17 mouse cellular contexts compared by ENCODE assay signal in genomic region chr19:25373594-25373993, GRCm38 (mm10).
DNase-seq lines count a peak whose midpoint lies in the region; TF ChIP-seq lines count a peak whose summit lies in the region.
"Had no signal": no experiment of that assay in that cellular context is flagged by ENCODE, and none has a peak within 500 bp of the region (broad histone marks: within the 10 kb centered on the region; RNA-seq: fewer than 3 reads in every experiment).

No protein-coding gene starts in this region.

- TF ChIP-seq CTCF in left cerebral cortex, adult 2 months (IDR thresholded peaks at IDR 0.05) = peak; percentile 39
- peak; percentile 90 for TF ChIP-seq CTCF in E14TG2a.4 (conservative IDR thresholded peaks at IDR 0.05; ENCODE audit: low read length)
- peak; percentile 29; the same call in 1 of the 2 replicates for TF ChIP-seq CTCF in brain, embryonic 14.5 days (IDR thresholded peaks at IDR 0.05; ENCODE audit: borderline replicate concordance, extremely low read depth, insufficient read depth, insufficient read length)

- H3K27ac ChIP-seq in left cerebral cortex, adult 2 months = no peak overlapping the region
- H3K27ac ChIP-seq: liver, embryonic 13.5 days; macrophage; midbrain, embryonic 13.5 days had no signal

- DNase-seq in heart, adult 11 months = peak; percentile 55
- DNase-seq in heart, postnatal 36 days = no peak
- no peak for DNase-seq in left cerebral cortex, adult 2 months (ENCODE audit: extremely low spot score in 1 of 2, low spot score in 2 of 2)
- no peak for DNase-seq in left cerebral cortex, adult 18-20 months (ENCODE audit: low spot score in 2 of 2)
- no peak for DNase-seq in brain, embryonic 14.5 days (ENCODE audit: low read depth)
- DNase-seq in spleen, postnatal 10 days (ENCODE audit: low spot score in 2 of 2) = no peak
- no peak for DNase-seq in cerebellum, adult 11-12 months
- DNase-seq: cerebellum, adult 9-10 months; embryo, embryonic 11 days; kidney, adult 11 months; liver, embryonic 13.5 days; right cerebral cortex, postnatal 25 days; thymus, postnatal 36 days had no signal

- H3K9me3 ChIP-seq in E14TG2a.4 (ENCODE audit: low read length) = no peaks in the 10 kb centered on the region
- H3K9me3 ChIP-seq: liver, embryonic 13.5 days; midbrain, embryonic 13.5 days had no signal

- no peaks in the 10 kb centered on the region for H3K36me3 ChIP-seq in E14TG2a.4 (ENCODE audit: insufficient read depth, low read length)
- H3K36me3 ChIP-seq: liver, embryonic 13.5 days; midbrain, embryonic 13.5 days had no signal

- H3K4me1 ChIP-seq in E14TG2a.4 (replicated peaks; ENCODE audit: low read depth, low read length) = peaks cover 30% of the 10 kb centered on the region

- H3K4me3 ChIP-seq in left cerebral cortex, adult 2 months = no peak overlapping the region
- no peak overlapping the region for H3K4me3 ChIP-seq in E14TG2a.4 (replicated peaks; ENCODE audit: low read length)
- H3K4me3 ChIP-seq: erythroblast, embryonic 14.5 days; liver, embryonic 13.5 days; midbrain, embryonic 13.5 days had no signal

- TF ChIP-seq POLR2A in brain, embryonic 14.5 days (IDR thresholded peaks at IDR 0.05; ENCODE audit: borderline replicate concordance, extremely low read depth, insufficient read depth, insufficient read length, poor library complexity, severe bottlenecking) = no peak

- intact Hi-C loops in heart, postnatal 36 days (cut with DNase I) = no loop called here
- intact Hi-C loops in left cerebral cortex, adult 2 months (cut with DNase I) = no loop called here

- H3K27me3 ChIP-seq in E14TG2a.4 (ENCODE audit: insufficient read depth, low read length) = no peaks in the 10 kb centered on the region

Comparison
In these comparisons a context has a peak if more than half of its experiments do, and no peak if none do; other contexts are left out.
1. CTCF ChIP-seq: peak in every context shown above with its lines; median percentile 90 in E14TG2a.4; 39 in left cerebral cortex, adult 2 months; 29 in brain, embryonic 14.5 days.